Mouse (Mus musculus): ENCODE measurements around the gene Eif4ebp2.

DNA sequence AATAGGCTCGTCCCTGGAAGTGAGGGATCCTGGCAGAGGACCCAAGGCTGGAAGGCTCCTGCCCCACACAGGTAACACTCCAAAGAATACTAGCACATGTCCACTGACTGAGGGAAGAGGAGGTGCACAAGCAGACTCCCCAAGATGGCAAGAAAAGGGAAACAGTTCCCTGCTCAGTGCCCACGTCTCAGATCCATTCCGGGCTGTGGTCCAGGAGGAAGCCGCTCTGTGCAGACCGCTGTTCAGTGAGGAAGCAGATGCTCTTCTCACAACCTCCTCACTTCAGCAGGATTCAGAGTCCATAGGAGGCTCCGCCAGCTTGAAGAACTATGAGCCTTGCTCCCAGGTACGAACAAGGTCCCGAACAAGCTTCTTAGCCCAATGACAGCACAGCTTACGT, 21.1 kb downstream of the Eif4ebp2 start:
- TF ChIP-seq CTCF (IDR thresholded peaks at IDR 0.05; ENCODE audit: borderline replicate concordance, control insufficient read depth, extremely low read depth, insufficient read depth, low read length, poor library complexity) (no peak), POLR2A (IDR thresholded peaks at IDR 0.05; ENCODE audit: control insufficient read depth, extremely low read depth, insufficient read depth, low read length, poor library complexity) (no peak)
